In genomic region chr5:73006784-73007581, GRCm38 (mm10) we compare ENCODE assay signal across 9 mouse cellular contexts. TPM values are rescaled to one million over a fixed set of nuclear protein-coding genes. Genes with fewer than 3 reads are reported as not detected.
DNase-seq lines count a peak whose midpoint lies in the region; ATAC-seq lines count a peak whose summit lies in the region.
"Had no signal": no experiment of that assay in that cellular context is flagged by ENCODE, and none has a peak within 500 bp of the region (broad histone marks: within the 10 kb centered on the region; RNA-seq: fewer than 3 reads in every experiment).

Gene Slc10a4, plus strand, starts transcription at chr5:73006883.

- no peak within 1 kb of the TSS for H3K27ac ChIP-seq in forebrain, embryonic 10.5 days
- no peak within 1 kb of the TSS for H3K27ac ChIP-seq in intestine, embryonic 15.5 days
- no peak within 1 kb of the TSS for H3K27ac ChIP-seq in stomach, embryonic 16.5 days (ENCODE audit: low read length)

- H3K4me3 ChIP-seq in forebrain, embryonic 10.5 days = peak within 1 kb of the TSS; percentile 51
- H3K4me3 ChIP-seq in intestine, embryonic 15.5 days (replicated peaks) = peak within 1 kb of the TSS; percentile 43
- peak within 1 kb of the TSS; percentile 40 for H3K4me3 ChIP-seq in stomach, embryonic 16.5 days (replicated peaks; ENCODE audit: low read length)

- ATAC-seq in intestine, embryonic 15.5 days = peak; percentile 87
- ATAC-seq in stomach, embryonic 16.5 days (ENCODE audit: insufficient read depth, low FRiP score) = peak; percentile 77

- WGBS in forebrain, embryonic 10.5 days = 11% methylated on average over 65 of the region's 65 CpGs
- WGBS in intestine, embryonic 15.5 days = 6% methylated on average over 65 of the region's 65 CpGs
- 6% methylated on average over 60 of the region's 65 CpGs for WGBS in stomach, embryonic 16.5 days

- intact Hi-C loops in gastrocnemius, postnatal 14 days (cut with DNase I; ENCODE audit: low total_unique reads) = no loop called here

- peak; percentile 16 for DNase-seq in gastrocnemius, postnatal 14 days
- no peak for DNase-seq in gastrocnemius, adult 8-10 months (ENCODE audit: low spot score in 2 of 2)
- DNase-seq in MN1 (ENCODE audit: low spot score) = peak; percentile 74
- DNase-seq in forebrain, embryonic 10.5 days (ENCODE audit: extremely low spot score, low spot score) = peak; percentile 46
- peak; percentile 37 for DNase-seq in lung, postnatal 10 days
- DNase-seq in cerebellum, adult 18-20 months = no peak

- H3K27me3 ChIP-seq in forebrain, embryonic 10.5 days (ENCODE audit: poor library complexity, severe bottlenecking) = peaks cover 55% of the 10 kb centered on the region
- peaks cover 13% of the 10 kb centered on the region for H3K27me3 ChIP-seq in intestine, embryonic 15.5 days (replicated peaks)
- peaks cover 23% of the 10 kb centered on the region for H3K27me3 ChIP-seq in stomach, embryonic 16.5 days (ENCODE audit: control insufficient read depth, insufficient read depth, low read length)

- H3K36me3 ChIP-seq in forebrain, embryonic 10.5 days (replicated peaks) = no peaks in the 10 kb centered on the region
- H3K36me3 ChIP-seq in intestine, embryonic 15.5 days = no peaks in the 10 kb centered on the region
- H3K36me3 ChIP-seq in stomach, embryonic 16.5 days (ENCODE audit: control insufficient read depth, insufficient read depth, low read length) = no peaks in the 10 kb centered on the region
- H3K36me3 ChIP-seq: G1E had no signal

- peak within 1 kb of the TSS; percentile 90 for H3K4me2 ChIP-seq in intestine, embryonic 15.5 days (replicated peaks)
- peak within 1 kb of the TSS; percentile 61 for H3K4me2 ChIP-seq in stomach, embryonic 16.5 days (ENCODE audit: low read depth, low read length)

- H3K9ac ChIP-seq in intestine, embryonic 15.5 days = peak within 1 kb of the TSS; percentile 44
- H3K9ac ChIP-seq in stomach, embryonic 16.5 days (ENCODE audit: low read length) = peak within 1 kb of the TSS; percentile 58

- H3K9me3 ChIP-seq in forebrain, embryonic 10.5 days = no peaks in the 10 kb centered on the region
- no peaks in the 10 kb centered on the region for H3K9me3 ChIP-seq in intestine, embryonic 15.5 days
- H3K9me3 ChIP-seq in stomach, embryonic 16.5 days (replicated peaks; ENCODE audit: control insufficient read depth, low read length) = no peaks in the 10 kb centered on the region
- H3K9me3 ChIP-seq: G1E had no signal

- peaks cover 10% of the 10 kb centered on the region for H3K4me1 ChIP-seq in forebrain, embryonic 10.5 days
- peaks cover 7% of the 10 kb centered on the region for H3K4me1 ChIP-seq in intestine, embryonic 15.5 days (replicated peaks)
- H3K4me1 ChIP-seq in stomach, embryonic 16.5 days (ENCODE audit: control insufficient read depth, insufficient read depth, low read length) = no peaks in the 10 kb centered on the region

RNA-seq across cellular contexts. Expression of gene Slc10a4, which starts in this region (rescaled TPM):
- not detected for total RNA-seq in gastrocnemius, postnatal 14 days (2021)
- total RNA-seq in gastrocnemius, adult 8-10 months (2022) = not detected
- 2.2 and 2.4 TPM in 2 replicates for polyA plus RNA-seq in forebrain, embryonic 10.5 days (2016; fragmentation: Nextera tagmentation; extraction: Ambion mirVana)
- 10.4 and 12.4 TPM in 2 replicates for polyA plus RNA-seq in intestine, embryonic 15.5 days (2015; fragmentation: Nextera tagmentation; extraction: Ambion mirVana)
- polyA plus RNA-seq in stomach, embryonic 16.5 days (2015; fragmentation: Nextera tagmentation; extraction: Ambion mirVana) = 8.1 and 9.1 TPM in 2 replicates
- polyA plus RNA-seq: G1E had no signal

Comparison
In these comparisons a context has a peak if more than half of its experiments do, and no peak if none do; other contexts are left out.
1. Peak in DNase-seq in gastrocnemius, postnatal 14 days; RNA of the gene not detected or under 1 TPM.
2. DNase-seq: peak in MN1 (single experiment), forebrain, embryonic 10.5 days (single experiment) and lung, postnatal 10 days (single experiment); none in gastrocnemius, adult 8-10 months (0 of 2) and cerebellum, adult 18-20 months (0 of 2).
3. Peak in every context shown above with its lines, with median percentiles within 50 percentile points of each other: H3K4me3 ChIP-seq.